Mouse (Mus musculus): ENCODE data around the gene Sstr4. TPM values are rescaled to one million over a fixed set of nuclear protein-coding genes. Genes with fewer than 3 reads are reported as not detected.

Sstr4 gene
- 0.64 and 1.0 TPM in 2 replicates for polyA plus RNA-seq (2016; fragmentation: Nextera tagmentation; extraction: Ambion mirVana)

DNA sequence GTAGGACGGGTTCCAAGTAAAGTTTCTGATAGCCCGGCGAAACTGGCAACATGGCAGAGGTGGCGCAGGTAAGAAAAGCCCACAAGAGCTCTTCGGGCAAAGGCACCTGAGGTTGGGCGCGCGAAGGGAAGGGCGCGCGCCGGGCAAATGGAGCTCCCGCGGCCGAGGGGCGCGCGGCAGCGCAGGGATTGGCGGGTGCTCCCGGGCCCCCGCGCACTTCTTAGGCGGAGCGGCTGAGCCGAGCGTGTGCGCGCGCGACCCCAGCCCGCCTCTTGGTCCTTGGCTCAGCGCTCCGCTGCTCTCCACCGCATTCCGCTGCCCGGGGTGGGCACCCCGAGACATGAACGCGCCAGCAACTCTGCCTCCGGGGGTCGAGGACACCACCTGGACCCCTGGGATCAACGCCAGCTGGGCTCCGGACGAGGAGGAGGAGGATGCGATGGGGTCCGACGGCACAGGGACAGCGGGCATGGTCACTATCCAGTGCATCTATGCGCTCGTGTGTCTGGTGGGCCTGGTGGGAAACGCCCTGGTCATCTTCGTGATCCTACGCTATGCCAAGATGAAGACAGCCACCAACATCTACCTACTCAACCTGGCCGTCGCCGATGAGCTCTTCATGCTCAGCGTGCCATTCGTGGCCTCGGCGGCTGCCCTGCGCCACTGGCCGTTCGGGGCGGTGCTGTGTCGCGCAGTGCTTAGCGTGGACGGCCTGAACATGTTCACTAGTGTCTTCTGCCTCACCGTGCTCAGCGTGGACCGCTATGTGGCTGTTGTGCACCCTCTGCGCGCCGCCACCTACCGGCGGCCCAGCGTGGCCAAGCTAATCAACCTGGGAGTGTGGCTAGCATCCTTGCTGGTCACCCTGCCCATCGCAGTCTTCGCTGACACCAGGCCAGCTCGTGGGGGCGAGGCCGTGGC is at the start of gene Sstr4:
TSS of gene Sstr4 (plus strand) at position 214 of the 921 bp plus-strand sequence.
- Histone ChIP-seq H3K9ac (peak within 1 kb of the TSS; percentile 58; the same call in 1 of the 2 replicates), H3K27me3 (replicated peaks) (peaks cover 31% of the 10 kb centered on the region), H3K9me3 (no peaks in the 10 kb centered on the region), H3K4me3 (peak within 1 kb of the TSS; percentile 55), H3K4me1 (no peaks in the 10 kb centered on the region), H3K36me3 (no peaks in the 10 kb centered on the region), H3K4me2 (replicated peaks) (peak within 1 kb of the TSS; percentile 94), H3K27ac (no peak within 1 kb of the TSS)
- ATAC-seq (ENCODE audit: low FRiP score, low read depth), result peak; percentile 94
- WGBS, result 4% methylated on average over 83 of the region's 83 CpGs

DNA sequence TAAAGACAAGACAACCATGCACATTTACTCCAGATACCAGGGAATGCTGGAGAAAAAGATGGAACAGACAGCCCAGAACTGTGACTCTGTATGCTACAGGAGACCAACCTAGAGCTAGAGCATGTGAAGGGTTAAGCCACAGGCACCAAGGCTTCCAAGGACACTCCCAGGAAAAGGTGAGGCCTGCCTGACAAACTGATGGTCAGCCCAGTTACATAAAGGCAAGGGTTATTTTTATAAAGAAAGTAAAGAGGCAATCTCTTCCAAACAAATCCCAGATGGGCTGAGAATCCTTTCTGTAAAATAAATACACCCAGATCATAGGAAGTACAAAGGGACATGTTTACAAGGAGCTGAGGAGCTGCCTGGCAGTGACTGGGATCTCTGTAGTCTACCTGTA is 49.8 kb upstream of the Sstr4 start:
- Histone ChIP-seq H3K4me1 (no peaks in the 10 kb centered on the region), H3K36me3 (no peaks in the 10 kb centered on the region), H3K27ac (no peak overlapping the region), H3K27me3 (replicated peaks) (no peaks in the 10 kb centered on the region), H3K9ac (no peak overlapping the region), H3K4me3 (no peak overlapping the region), H3K9me3 (no peaks in the 10 kb centered on the region), H3K4me2 (replicated peaks) (no peak overlapping the region)
- ATAC-seq (ENCODE audit: low FRiP score, low read depth), result no peak

DNA sequence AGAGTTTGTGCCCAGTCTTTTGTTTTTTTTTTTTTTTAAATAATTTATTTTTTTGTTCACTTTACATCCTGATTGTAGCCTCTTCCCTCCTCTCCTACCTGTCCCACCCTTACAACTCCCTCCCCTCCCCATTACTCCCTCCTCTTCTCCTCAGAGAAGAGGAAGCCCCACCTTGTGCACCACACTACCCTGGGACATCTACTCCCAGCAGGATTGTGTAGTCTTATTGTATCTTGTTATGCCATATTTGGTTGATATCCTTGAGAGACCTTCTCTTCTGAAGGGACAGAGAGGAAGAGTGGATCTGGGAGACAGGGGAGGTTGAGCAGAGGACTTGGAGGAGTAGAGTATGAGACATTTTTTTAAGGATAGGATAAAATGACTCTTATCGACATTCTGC is 48.2 kb upstream of the Sstr4 start:
- Histone ChIP-seq H3K4me3 (no peak overlapping the region), H3K36me3 (no peaks in the 10 kb centered on the region), H3K27ac (no peak overlapping the region), H3K9me3 (no peaks in the 10 kb centered on the region), H3K9ac (no peak overlapping the region), H3K4me1 (no peaks in the 10 kb centered on the region), H3K4me2 (replicated peaks) (no peak overlapping the region), H3K27me3 (replicated peaks) (no peaks in the 10 kb centered on the region)
- no peak for ATAC-seq (ENCODE audit: low FRiP score, low read depth)
- 88% methylated on average over 1 of the region's 1 CpGs for whole genome bisulfite sequencing

- H3K4me3 ChIP-seq, result no peak overlapping the region
- no peaks in the 10 kb centered on the region for H3K36me3 ChIP-seq
- H3K4me1 ChIP-seq, result no peaks in the 10 kb centered on the region
- no peak overlapping the region for H3K9ac ChIP-seq
- no peak overlapping the region for H3K4me2 ChIP-seq (replicated peaks)
- 69% methylated on average over 4 of the region's 4 CpGs for WGBS
- H3K9me3 ChIP-seq, result no peaks in the 10 kb centered on the region
- ATAC-seq (ENCODE audit: low FRiP score, low read depth), result no peak
- H3K27ac ChIP-seq, result no peak overlapping the region
- H3K27me3 ChIP-seq (replicated peaks), result no peaks in the 10 kb centered on the region
Observed at GRCm38 (mm10) chr2:148349509-148350307, 45.4 kb upstream of the Sstr4 start.

- Histone ChIP-seq H3K4me3 (no peak overlapping the region), H3K9me3 (no peaks in the 10 kb centered on the region), H3K27me3 (replicated peaks) (no peaks in the 10 kb centered on the region), H3K4me2 (replicated peaks) (no peak overlapping the region), H3K36me3 (no peaks in the 10 kb centered on the region), H3K9ac (no peak overlapping the region), H3K27ac (no peak overlapping the region), H3K4me1 (no peaks in the 10 kb centered on the region)
- no peak for ATAC-seq (ENCODE audit: low FRiP score, low read depth)
- WGBS, result 78% methylated on average over 2 of the region's 2 CpGs
Observed at GRCm38 (mm10) chr2:148350460-148350859, 44.7 kb upstream of the Sstr4 start.

GRCm38 (mm10) chr2:148352655-148353054 is 42.5 kb upstream of the Sstr4 start:
- WGBS, result 63% methylated on average over 1 of the region's 1 CpGs
- ATAC-seq (ENCODE audit: low FRiP score, low read depth), result no peak

GRCm38 (mm10) chr2:148357145-148357544 is 38.0 kb upstream of the Sstr4 start:
- H3K9ac ChIP-seq, result no peak overlapping the region
- H3K4me2 ChIP-seq (replicated peaks), result no peak overlapping the region
- no peaks in the 10 kb centered on the region for H3K27me3 ChIP-seq (replicated peaks)
- no peak overlapping the region for H3K4me3 ChIP-seq
- 83% methylated on average over 1 of the region's 1 CpGs for WGBS
- no peaks in the 10 kb centered on the region for H3K9me3 ChIP-seq
- no peak overlapping the region for H3K27ac ChIP-seq
- ATAC-seq (ENCODE audit: low FRiP score, low read depth), result no peak
- H3K36me3 ChIP-seq, result no peaks in the 10 kb centered on the region
- no peaks in the 10 kb centered on the region for H3K4me1 ChIP-seq

More at GRCm38 (mm10) chr2:148352655-148353054, 42.5 kb upstream of the Sstr4 start:
- Histone ChIP-seq H3K4me2 (replicated peaks) (no peak overlapping the region), H3K27me3 (replicated peaks) (no peaks in the 10 kb centered on the region), H3K27ac (no peak overlapping the region), H3K4me3 (no peak overlapping the region), H3K9me3 (no peaks in the 10 kb centered on the region), H3K4me1 (no peaks in the 10 kb centered on the region), H3K36me3 (no peaks in the 10 kb centered on the region), H3K9ac (no peak overlapping the region)

- H3K27me3 ChIP-seq (replicated peaks), result no peaks in the 10 kb centered on the region
- 96% methylated on average over 3 of the region's 3 CpGs for WGBS
- H3K4me2 ChIP-seq (replicated peaks), result no peak overlapping the region
- no peak for ATAC-seq (ENCODE audit: low FRiP score, low read depth)
- H3K36me3 ChIP-seq, result no peaks in the 10 kb centered on the region
- H3K9ac ChIP-seq, result no peak overlapping the region
- no peaks in the 10 kb centered on the region for H3K4me1 ChIP-seq
- H3K27ac ChIP-seq, result no peak overlapping the region
- no peaks in the 10 kb centered on the region for H3K9me3 ChIP-seq
- no peak overlapping the region for H3K4me3 ChIP-seq
Observed at GRCm38 (mm10) chr2:148364536-148364935, 30.6 kb upstream of the Sstr4 start.

GRCm38 (mm10) chr2:148365227-148365626 is 29.9 kb upstream of the Sstr4 start:
- no peaks in the 10 kb centered on the region for H3K9me3 ChIP-seq
- ATAC-seq (ENCODE audit: low FRiP score, low read depth), result no peak
- H3K27ac ChIP-seq, result no peak overlapping the region
- no peaks in the 10 kb centered on the region for H3K36me3 ChIP-seq
- 83% methylated on average over 1 of the region's 1 CpGs for WGBS
- H3K4me1 ChIP-seq, result no peaks in the 10 kb centered on the region
- no peak overlapping the region for H3K9ac ChIP-seq
- no peaks in the 10 kb centered on the region for H3K27me3 ChIP-seq (replicated peaks)
- H3K4me2 ChIP-seq (replicated peaks), result no peak overlapping the region
- H3K4me3 ChIP-seq, result no peak overlapping the region

GRCm38 (mm10) chr2:148371743-148372630 is 23.2 kb upstream of the Sstr4 start:
- Histone ChIP-seq H3K27me3 (replicated peaks) (no peaks in the 10 kb centered on the region), H3K4me2 (replicated peaks) (no peak overlapping the region), H3K27ac (no peak overlapping the region), H3K9me3 (no peaks in the 10 kb centered on the region), H3K36me3 (no peaks in the 10 kb centered on the region), H3K4me3 (no peak overlapping the region), H3K9ac (no peak overlapping the region), H3K4me1 (no peaks in the 10 kb centered on the region)
- WGBS, result 85% methylated on average over 4 of the region's 4 CpGs
- no peak for ATAC-seq (ENCODE audit: low FRiP score, low read depth)

GRCm38 (mm10) chr2:148373602-148374071 is 21.5 kb upstream of the Sstr4 start:
- Histone ChIP-seq H3K9ac (no peak overlapping the region), H3K27me3 (replicated peaks) (no peaks in the 10 kb centered on the region), H3K36me3 (no peaks in the 10 kb centered on the region), H3K4me2 (replicated peaks) (no peak overlapping the region), H3K9me3 (no peaks in the 10 kb centered on the region), H3K27ac (no peak overlapping the region), H3K4me3 (no peak overlapping the region), H3K4me1 (no peaks in the 10 kb centered on the region)
- no peak for ATAC-seq (ENCODE audit: low FRiP score, low read depth)
- WGBS, result 80% methylated on average over 2 of the region's 2 CpGs
